Comparison of ENCODE assay signal across 8 mouse cellular contexts in the genomic region with DNA sequence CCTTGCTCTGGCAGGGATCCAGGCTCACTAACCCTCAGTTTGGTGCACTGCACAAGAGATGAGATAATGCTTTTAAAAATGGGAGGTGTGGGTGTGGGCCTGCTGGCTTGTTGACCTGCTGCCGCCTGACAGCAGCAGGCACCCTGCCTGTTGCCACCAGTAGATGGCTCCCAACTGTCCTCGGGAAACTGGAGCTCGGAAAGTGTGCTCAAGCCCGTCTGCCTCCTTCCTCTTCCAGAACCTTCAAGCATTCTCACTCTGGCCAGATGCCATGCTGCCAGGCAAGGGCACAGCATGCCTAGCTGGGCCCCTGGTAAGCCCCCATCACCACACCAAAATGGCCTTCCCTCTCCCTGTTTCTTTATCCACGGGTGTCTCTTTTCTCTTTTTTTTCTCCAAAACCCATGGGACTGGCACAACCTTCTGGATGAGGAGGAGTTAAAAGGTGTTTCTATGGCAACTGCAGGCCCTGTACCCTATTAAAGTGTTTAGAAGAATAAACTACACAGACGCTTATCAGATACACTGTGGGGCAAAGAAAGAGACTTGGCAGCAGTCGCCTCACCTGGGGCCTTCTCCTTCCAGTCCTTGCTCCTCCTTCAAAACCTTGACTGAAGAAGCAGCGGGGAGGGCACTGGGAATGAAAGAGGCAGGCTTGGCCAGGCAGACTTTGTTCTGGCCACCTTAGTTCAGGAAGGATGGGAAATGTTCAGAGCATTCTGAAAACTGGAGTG. TPM values are rescaled to one million over a fixed set of nuclear protein-coding genes. Genes with fewer than 3 reads are reported as not detected.
DNase-seq lines count a peak whose midpoint lies in the region; ATAC-seq lines count a peak whose summit lies in the region.

No protein-coding gene starts in this region.

- H3K27ac ChIP-seq in hindbrain, embryonic 10.5 days, result no peak overlapping the region
- peak overlapping the region; percentile 86 for H3K27ac ChIP-seq in lung, embryonic 15.5 days

- peak; percentile 11; the same call in 1 of the 2 replicates for ATAC-seq in lung, embryonic 15.5 days (ENCODE audit: borderline replicate concordance, extremely low read depth, low FRiP score, low TSS enrichment)

- peak overlapping the region; percentile 87 for H3K4me2 ChIP-seq in lung, embryonic 15.5 days

- H3K4me3 ChIP-seq in hindbrain, embryonic 10.5 days, result peak overlapping the region; percentile 71
- H3K4me3 ChIP-seq in lung, embryonic 15.5 days, result peak overlapping the region; percentile 61

- peaks cover 52% of the 10 kb centered on the region for H3K4me1 ChIP-seq in hindbrain, embryonic 10.5 days (replicated peaks)
- H3K4me1 ChIP-seq in lung, embryonic 15.5 days, result peaks cover 38% of the 10 kb centered on the region

- H3K36me3 ChIP-seq in hindbrain, embryonic 10.5 days, result peaks cover 12% of the 10 kb centered on the region; the same call in 1 of the 2 replicates
- H3K36me3 ChIP-seq in lung, embryonic 15.5 days, result peaks cover 16% of the 10 kb centered on the region

- peak; percentile 80 for DNase-seq in Muller cell, postnatal 12 days (ENCODE audit: inconsistent ontology term)
- DNase-seq in cerebellum, adult 8-10 months, result peak; percentile 73
- DNase-seq in frontal cortex, postnatal 10 days (ENCODE audit: low spot score in 2 of 2), result peak; percentile 54 to 71
- peak; percentile 63 for DNase-seq in hindbrain, embryonic 10.5 days (ENCODE audit: low spot score)
- peak; percentile 77 for DNase-seq in layer of hippocampus, adult 9-11 months
- peak; percentile 78 for DNase-seq in ovary, postnatal 36 days (ENCODE audit: low spot score)
- peak; percentile 68 to 78 for DNase-seq in urinary bladder, postnatal 36 days (ENCODE audit: low spot score in 2 of 2)

- peak overlapping the region; percentile 23; the same call in 1 of the 2 replicates for H3K9ac ChIP-seq in lung, embryonic 15.5 days

- peaks cover 36% of the 10 kb centered on the region for H3K27me3 ChIP-seq in hindbrain, embryonic 10.5 days (ENCODE audit: insufficient read depth, poor library complexity, severe bottlenecking)
- no peaks in the 10 kb centered on the region for H3K27me3 ChIP-seq in lung, embryonic 15.5 days

- no peaks in the 10 kb centered on the region for H3K9me3 ChIP-seq in hindbrain, embryonic 10.5 days
- no peaks in the 10 kb centered on the region for H3K9me3 ChIP-seq in lung, embryonic 15.5 days

- WGBS in hindbrain, embryonic 10.5 days, result 26% methylated on average over 8 of the region's 8 CpGs
- WGBS in lung, embryonic 15.5 days, result 16% methylated on average over 8 of the region's 8 CpGs

RNA-seq across cellular contexts. Expression of gene Timp3, which starts 2.8 kb away (rescaled TPM):
- polyA plus RNA-seq in hindbrain, embryonic 10.5 days (2016; fragmentation: Nextera tagmentation; extraction: Ambion mirVana), result 24.8 and 31.4 TPM in 2 replicates
- polyA plus RNA-seq in lung, embryonic 15.5 days (2015; fragmentation: Nextera tagmentation; extraction: Ambion mirVana), result 55.5 and 64.4 TPM in 2 replicates
